Mouse (Mus musculus) midbrain, postnatal 0 days (tissue): ENCODE data around the gene Ptpn22. TPM values are rescaled to one million over a fixed set of nuclear protein-coding genes. Genes with fewer than 3 reads are reported as not detected.

Experiments
- ATAC-seq: fragments of 200-750 bp; cut with Nextera tagmentation; 2 replicates; pipeline ENCODE4 v1.8.0; 2017; ENCODE audit warnings: moderate number of reproducible peaks, mild to moderate bottlenecking, moderate TSS enrichment, moderate library complexity; ENCODE audit not compliant: low FRiP score
- DNase-seq: peaks from one replicate; pipeline ENCODE4 v3.0.0-alpha.2; 2015; ENCODE audit warnings: low spot score
- H3K27ac ChIP-seq: fragments of 300-500 bp; sonication (generic); 2 replicates; pipeline ENCODE4 v1.5.1; 2014; ENCODE audit warnings: low read depth, mild to moderate bottlenecking, low read length, mixed read lengths
- H3K27me3 ChIP-seq: fragments of 300-500 bp; sonication (generic); 2 replicates; pipeline ENCODE4 v1.6.1; 2014; ENCODE audit warnings: low read length, control low read depth, mixed read lengths; ENCODE audit not compliant: insufficient read depth
- H3K36me3 ChIP-seq: fragments of 300-500 bp; sonication (generic); 2 replicates; pipeline ENCODE4 v1.6.1; 2014; ENCODE audit warnings: low read length, control low read depth, mixed read lengths; ENCODE audit not compliant: insufficient read depth
- H3K4me1 ChIP-seq: fragments of 300-500 bp; sonication (generic); 2 replicates; pipeline ENCODE4 v1.6.1; 2014; ENCODE audit warnings: mild to moderate bottlenecking, control low read depth, antibody characterized with exemption, low read length, mixed read lengths; ENCODE audit not compliant: insufficient read depth
- H3K4me2 ChIP-seq: fragments of 300-500 bp; sonication (generic); 2 replicates; pipeline ENCODE4 v1.6.1; 2014; ENCODE audit warnings: low read depth, mild to moderate bottlenecking, low read length, mixed read lengths; ENCODE audit not compliant: poor library complexity, severe bottlenecking
- H3K4me3 ChIP-seq: fragments of 300-500 bp; sonication (generic); 2 replicates; pipeline ENCODE4 v1.5.1; 2014; ENCODE audit warnings: low read depth, mild to moderate bottlenecking, low read length, moderate library complexity
- H3K9ac ChIP-seq: fragments of 300-500 bp; sonication (generic); replicated peaks from 2 replicates; pipeline ENCODE4 v1.6.1; 2014; ENCODE audit warnings: mild to moderate bottlenecking, low read length, moderate library complexity, mixed read lengths; ENCODE audit not compliant: poor library complexity, severe bottlenecking
- H3K9me3 ChIP-seq: fragments of 300-500 bp; sonication (generic); 2 replicates; pipeline ENCODE4 v1.6.1; 2016; ENCODE audit warnings: low read length, control low read depth
- CTCF ChIP-seq: IDR thresholded peaks from 2 replicates; pipeline ENCODE4 v1.5.1; 2016; ENCODE audit warnings: antibody characterized with exemption, mild to moderate bottlenecking
- WGBS: fragments of 180-500 bp; shearing (Covaris S2); extraction: QIAGEN DNeasy Blood & Tissue Kit; methylation state at CpG from one replicate; pipeline ENCODE4 v1.1.7; 2014; 5-methylcytosine and 5-hydroxymethylcytosine counted together
- polyA plus RNA-seq: library from polyadenylated mRNA; unstranded; fragments of >200 nt; fragmentation: Nextera tagmentation; extraction: Ambion mirVana; gene quantifications from 2 replicates; pipeline ENCODE4 v1.2.1, GENCODE M21; 2015
- total RNA-seq: library from RNA; depleted of rRNA; stranded (reverse); fragments of >200 nt; gene quantifications from 2 replicates; pipeline ENCODE4 v1.2.3, GENCODE M21; 2014

The Ptpn22 gene
- total and polyA plus RNA-seq, 2 experiments from 2014 or later, result 0.43 TPM; not detected in 1

DNA sequence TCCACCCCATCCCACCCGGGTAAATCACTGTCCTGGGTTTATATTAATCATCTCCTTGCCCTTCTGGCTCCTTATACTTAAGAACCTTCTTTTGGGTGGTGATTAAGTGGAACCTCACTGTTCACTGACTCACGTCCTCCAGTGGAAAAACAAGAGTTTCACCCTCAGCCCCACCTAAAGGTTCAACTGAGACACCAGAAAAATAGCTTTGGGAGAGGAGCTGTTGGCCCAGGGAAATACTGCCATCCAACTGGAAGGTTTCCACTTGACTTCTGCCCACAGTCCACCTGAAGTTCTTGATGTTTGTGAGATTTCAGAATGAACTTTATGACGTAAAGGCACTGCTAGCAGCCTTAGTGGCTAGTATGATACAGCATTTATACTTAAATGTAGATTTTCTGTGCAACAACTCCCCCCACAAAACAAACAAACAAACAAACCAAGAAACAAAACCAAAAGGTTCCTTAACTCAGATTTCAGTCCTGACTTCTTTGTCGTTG, 3.2 kb downstream of the Ptpn22 start:
- Histone ChIP-seq H3K4me3 (no peak overlapping the region), H3K4me1 (no peaks in the 10 kb centered on the region), H3K4me2 (no peak overlapping the region), H3K27ac (no peak overlapping the region), H3K9me3 (no peaks in the 10 kb centered on the region), H3K27me3 (no peaks in the 10 kb centered on the region), H3K9ac (no peak overlapping the region), H3K36me3 (no peaks in the 10 kb centered on the region)
- TF ChIP-seq CTCF, result no peak
- 87% methylated on average over 4 of the region's 4 CpGs for WGBS
- DNase-seq (no peak), ATAC-seq (no peak)

GRCm38 (mm10) chr3:103864200-103864599, 4.6 kb downstream of the Ptpn22 start:
- 85% methylated on average over 6 of the region's 6 CpGs for WGBS
- Histone ChIP-seq H3K27ac (no peak overlapping the region), H3K27me3 (no peaks in the 10 kb centered on the region), H3K4me1 (no peaks in the 10 kb centered on the region), H3K9me3 (no peaks in the 10 kb centered on the region), H3K9ac (no peak overlapping the region), H3K4me3 (no peak overlapping the region), H3K36me3 (no peaks in the 10 kb centered on the region), H3K4me2 (no peak overlapping the region)
- TF ChIP-seq CTCF, result no peak
- ATAC-seq (no peak), DNase-seq (no peak)

DNA sequence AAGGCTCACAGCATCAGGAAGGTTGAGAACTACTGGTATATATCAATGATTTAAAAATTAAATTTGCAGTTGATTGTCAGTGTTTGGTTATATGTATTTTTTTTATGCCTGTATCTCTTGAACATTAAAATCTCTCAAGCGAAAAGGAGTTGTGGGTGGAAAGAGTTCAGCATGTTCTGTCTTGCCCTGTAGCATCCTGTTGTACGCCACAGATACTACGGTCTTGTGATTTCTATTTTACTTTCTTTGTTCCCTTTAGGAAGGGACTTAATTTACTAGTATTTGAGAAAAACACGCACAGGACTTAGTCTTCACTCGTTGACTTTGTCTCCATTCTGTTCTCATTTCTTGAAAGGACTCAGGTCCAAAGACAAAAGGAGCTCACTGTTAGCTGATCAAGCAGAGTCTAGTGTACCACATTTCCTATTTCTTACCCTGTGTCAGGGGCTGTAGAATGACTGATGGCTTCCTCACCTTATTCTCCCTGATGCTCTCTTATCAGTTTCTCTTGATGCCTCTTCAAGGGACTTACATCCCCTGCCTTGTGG, 7.9 kb downstream of the Ptpn22 start:
- WGBS, result 90% methylated on average over 5 of the region's 5 CpGs
- Histone ChIP-seq H3K9me3 (no peaks in the 10 kb centered on the region), H3K4me1 (no peaks in the 10 kb centered on the region), H3K4me3 (no peak overlapping the region), H3K4me2 (no peak overlapping the region), H3K27ac (no peak overlapping the region), H3K36me3 (no peaks in the 10 kb centered on the region), H3K9ac (no peak overlapping the region), H3K27me3 (no peaks in the 10 kb centered on the region)
- DNase-seq (no peak), ATAC-seq (no peak)
- TF ChIP-seq CTCF, result no peak

DNA sequence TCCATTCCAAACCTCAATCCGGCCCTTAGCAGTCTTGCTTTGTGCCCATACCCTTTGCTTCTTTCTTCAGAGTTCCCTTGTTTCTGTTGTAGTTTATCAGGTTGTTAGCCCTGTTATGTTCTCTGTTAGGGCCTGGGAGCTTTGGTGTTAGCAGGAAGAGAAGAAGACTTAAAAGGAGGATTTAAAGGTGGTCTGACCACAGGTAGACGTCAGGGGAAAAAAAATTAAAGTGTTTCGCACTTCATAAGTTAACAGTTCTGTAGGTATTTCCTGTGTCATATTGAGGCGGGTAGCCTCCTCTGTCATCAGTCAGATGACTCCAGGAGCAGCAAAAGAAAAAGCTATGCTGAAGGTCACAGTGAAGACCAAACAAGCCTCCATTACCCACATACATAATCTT, 8.4 kb downstream of the Ptpn22 start:
- Histone ChIP-seq H3K4me3 (no peak overlapping the region), H3K27ac (no peak overlapping the region), H3K27me3 (no peaks in the 10 kb centered on the region), H3K36me3 (no peaks in the 10 kb centered on the region), H3K9ac (no peak overlapping the region), H3K4me1 (no peaks in the 10 kb centered on the region), H3K9me3 (no peaks in the 10 kb centered on the region), H3K4me2 (no peak overlapping the region)
- 89% methylated on average over 4 of the region's 4 CpGs for WGBS
- no peak for DNase-seq
- TF ChIP-seq CTCF, result no peak
- no peak for ATAC-seq

- Histone ChIP-seq H3K9me3 (no peaks in the 10 kb centered on the region), H3K4me2 (no peak overlapping the region), H3K4me1 (no peaks in the 10 kb centered on the region), H3K9ac (no peak overlapping the region), H3K27ac (no peak overlapping the region), H3K4me3 (no peak overlapping the region), H3K36me3 (no peaks in the 10 kb centered on the region), H3K27me3 (no peaks in the 10 kb centered on the region)
- TF ChIP-seq CTCF, result no peak
- ATAC-seq (no peak), DNase-seq (no peak)
- WGBS, result 57% methylated on average over 3 of the region's 3 CpGs
Measured at GRCm38 (mm10) chr3:103872663-103873098, 13.1 kb downstream of the Ptpn22 start.

DNA sequence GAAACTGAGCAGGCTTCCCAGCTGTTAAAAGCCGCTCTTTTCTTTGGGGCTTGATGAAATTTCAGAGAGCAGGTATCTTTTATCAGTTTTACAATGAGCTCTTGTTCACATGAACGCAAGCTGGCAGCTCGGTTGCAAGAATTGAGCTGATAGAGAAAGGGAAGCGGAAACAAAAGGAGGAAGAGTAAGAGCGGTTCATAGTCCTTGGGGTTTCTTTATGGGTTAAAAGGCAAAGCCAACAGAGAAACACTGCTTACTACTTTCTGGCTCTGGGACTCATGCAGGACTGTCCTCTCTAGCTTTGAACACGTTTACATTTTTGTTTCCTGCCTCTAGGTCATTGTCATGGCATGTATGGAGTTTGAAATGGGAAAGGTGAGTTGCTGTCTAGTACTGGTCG, 14.7 kb downstream of the Ptpn22 start:
- no peaks in the 10 kb centered on the region for H3K9me3 ChIP-seq
- DNase-seq (no peak), ATAC-seq (no peak)
- no peak overlapping the region for H3K27ac ChIP-seq
- WGBS, result 66% methylated on average over 7 of the region's 7 CpGs
- H3K4me1 ChIP-seq, result no peaks in the 10 kb centered on the region
- no peak overlapping the region for H3K4me3 ChIP-seq
- H3K36me3 ChIP-seq, result no peaks in the 10 kb centered on the region
- H3K27me3 ChIP-seq, result no peaks in the 10 kb centered on the region
- no peak for TF ChIP-seq CTCF
- H3K9ac ChIP-seq, result no peak overlapping the region
- H3K4me2 ChIP-seq, result no peak overlapping the region
